Mouse (Mus musculus): ENCODE measurements at regions not wholly inside any gene's neighbourhood (a gene's known extent, or its start where the extent isn't known, plus 50 kb on each side); places are given as distances from the start of the nearest gene placed in this dataset.
A peak's percentile ranks its signal among the peaks of the same experiment; 100 is the strongest.

GRCm38 (mm10) chr7:71873817-71874216 is 432.6 kb downstream of the Mctp2 start:
- DNase-seq (ENCODE audit: low read depth, low spot score) = no peak

GRCm38 (mm10) chr7:71872912-71873311 is 433.5 kb downstream of the Mctp2 start:
- no peak for DNase-seq (ENCODE audit: low read depth, low spot score)

- peak; percentile 61 for DNase-seq (ENCODE audit: low read depth, low spot score)
These were observed 439.3 kb downstream of the Mctp2 start for GRCm38 (mm10) chr7:71867090-71867489.

GRCm38 (mm10) chr7:71865371-71866166 is 440.8 kb downstream of the Mctp2 start:
- DNase-seq (ENCODE audit: low read depth, low spot score) = no peak

GRCm38 (mm10) chr7:71852864-71853263 is 453.5 kb downstream of the Mctp2 start:
- no peak for DNase-seq (ENCODE audit: low read depth, low spot score)

- no peak for DNase-seq (ENCODE audit: low read depth, low spot score)
These were observed 457.2 kb downstream of the Mctp2 start for GRCm38 (mm10) chr7:71849174-71849573.

GRCm38 (mm10) chr7:71837845-71838244 is 468.6 kb downstream of the Mctp2 start:
- no peak for DNase-seq (ENCODE audit: low read depth, low spot score)

GRCm38 (mm10) chr7:71831790-71832525 is 474.4 kb downstream of the Mctp2 start:
- DNase-seq (ENCODE audit: low read depth, low spot score) = no peak

- DNase-seq (ENCODE audit: low read depth, low spot score) = no peak
These were observed 476.8 kb downstream of the Mctp2 start for GRCm38 (mm10) chr7:71829567-71829966.

- no peak for DNase-seq (ENCODE audit: low read depth, low spot score)
These were observed 464.9 kb upstream of the Gm10295 start for GRCm38 (mm10) chr7:71816138-71816537.

- DNase-seq (ENCODE audit: low read depth, low spot score) = no peak
These were observed 442.9 kb upstream of the Gm10295 start for GRCm38 (mm10) chr7:71794201-71794600.

GRCm38 (mm10) chr7:71788401-71788800 is 437.1 kb upstream of the Gm10295 start:
- no peak for DNase-seq (ENCODE audit: low read depth, low spot score)

GRCm38 (mm10) chr7:71782496-71782895 is 431.2 kb upstream of the Gm10295 start:
- no peak for DNase-seq (ENCODE audit: low read depth, low spot score)

GRCm38 (mm10) chr7:71749886-71750285 is 398.6 kb upstream of the Gm10295 start:
- no peak for DNase-seq (ENCODE audit: low read depth, low spot score)

- no peak for DNase-seq (ENCODE audit: low read depth, low spot score)
These were observed 395.0 kb upstream of the Gm10295 start for GRCm38 (mm10) chr7:71746118-71746897.

- DNase-seq (ENCODE audit: low read depth, low spot score) = no peak
These were observed 377.2 kb upstream of the Gm10295 start for GRCm38 (mm10) chr7:71728509-71728908.

- no peak for DNase-seq (ENCODE audit: low read depth, low spot score)
These were observed 356.9 kb upstream of the Gm10295 start for GRCm38 (mm10) chr7:71708209-71708608.

GRCm38 (mm10) chr7:71706201-71706600 is 354.9 kb upstream of the Gm10295 start:
- DNase-seq (ENCODE audit: low read depth, low spot score) = no peak

- no peak for DNase-seq (ENCODE audit: low read depth, low spot score)
These were observed 354.3 kb upstream of the Gm10295 start for GRCm38 (mm10) chr7:71705426-71706050.

- DNase-seq (ENCODE audit: low read depth, low spot score) = no peak
These were observed 353.5 kb upstream of the Gm10295 start for GRCm38 (mm10) chr7:71704661-71705240.
